Mouse (Mus musculus): ENCODE results near the gene Ppp4r2. TPM values are rescaled to one million over a fixed set of nuclear protein-coding genes. Genes with fewer than 3 reads are reported as not detected.

Gene Ppp4r2
- polyA plus RNA-seq, 1 experiment from 2014 or later, result 5.6 TPM

GRCm38 (mm10) chr6:100799290-100799689, 34.1 kb upstream of the Ppp4r2 start:
- Histone ChIP-seq H3K27ac (ENCODE audit: low read depth) (no peak overlapping the region), H3K4me2 (ENCODE audit: low read depth, low read length) (no peak overlapping the region), H3K27me3 (ENCODE audit: insufficient read depth, low read length) (no peaks in the 10 kb centered on the region), H3K36me3 (replicated peaks; ENCODE audit: insufficient read depth, low read length) (no peaks in the 10 kb centered on the region), H3K9ac (replicated peaks) (no peak overlapping the region), H3K9me3 (ENCODE audit: low read length) (no peaks in the 10 kb centered on the region), H3K4me3 (ENCODE audit: low read depth, low read length) (no peak overlapping the region), H3K4me1 (ENCODE audit: insufficient read depth) (no peaks in the 10 kb centered on the region)
- WGBS (ENCODE audit: insufficient replicate concordance), result 84% methylated on average over 6 of the region's 6 CpGs
- TF ChIP-seq EP300 (IDR thresholded peaks at IDR 0.05; ENCODE audit: low read depth) (no peak), CTCF (IDR thresholded peaks at IDR 0.05; ENCODE audit: low read depth) (no peak)
- DNase-seq (no peak), ATAC-seq (no peak)

DNA sequence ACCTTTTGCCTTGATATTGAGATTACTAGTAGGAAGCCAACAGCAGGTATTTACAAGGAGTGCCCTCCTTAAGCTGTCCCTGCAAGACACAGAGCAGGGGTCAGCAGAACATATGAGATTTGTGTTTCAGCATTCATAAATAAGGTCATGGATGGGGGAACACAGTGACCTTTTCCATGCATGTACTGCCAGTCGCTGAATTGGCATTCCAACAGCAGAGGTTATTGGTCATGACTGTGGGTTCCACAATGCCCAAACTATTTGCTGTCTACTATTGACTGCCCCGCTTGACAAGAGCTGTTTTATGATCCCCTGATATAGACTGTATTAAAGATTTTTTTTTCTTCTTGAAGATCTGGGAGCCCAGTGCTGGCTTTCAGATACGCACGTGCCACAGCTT, 33.7 kb upstream of the Ppp4r2 start:
- no peaks in the 10 kb centered on the region for H3K4me1 ChIP-seq (ENCODE audit: insufficient read depth)
- no peak for ATAC-seq

DNA sequence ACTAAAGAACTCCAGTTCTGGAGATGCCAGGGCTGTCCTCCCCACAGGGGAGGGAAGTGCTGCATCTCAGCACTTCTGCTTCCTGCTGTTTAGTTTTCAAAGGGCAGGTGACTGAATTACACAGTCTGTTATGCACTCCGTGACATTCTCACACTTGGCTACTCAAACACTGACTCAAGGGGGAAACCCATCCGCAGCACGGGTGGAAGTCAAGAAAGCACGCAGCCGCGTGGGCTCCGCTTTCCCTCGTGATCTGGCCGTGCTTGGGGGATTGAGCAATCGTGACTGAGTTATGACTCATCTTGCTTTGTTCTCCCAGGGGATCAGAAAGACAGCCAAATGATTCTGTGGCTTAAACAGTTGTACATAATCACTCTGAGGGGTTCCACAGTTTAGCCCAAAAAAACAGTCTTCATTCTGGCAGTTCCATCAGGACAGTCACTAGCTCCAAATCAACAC, 32.9 kb upstream of the Ppp4r2 start:
- ATAC-seq (no peak), DNase-seq (peak; percentile 17)
- Histone ChIP-seq H3K4me2 (ENCODE audit: low read depth, low read length) (no peak overlapping the region), H3K4me3 (ENCODE audit: low read depth, low read length) (no peak overlapping the region), H3K4me1 (ENCODE audit: insufficient read depth) (no peaks in the 10 kb centered on the region), H3K27ac (ENCODE audit: low read depth) (no peak overlapping the region), H3K36me3 (replicated peaks; ENCODE audit: insufficient read depth, low read length) (no peaks in the 10 kb centered on the region), H3K9me3 (ENCODE audit: low read length) (no peaks in the 10 kb centered on the region), H3K9ac (replicated peaks) (no peak overlapping the region), H3K27me3 (ENCODE audit: insufficient read depth, low read length) (no peaks in the 10 kb centered on the region)
- 31% methylated on average over 10 of the region's 10 CpGs for WGBS (ENCODE audit: insufficient replicate concordance)
- TF ChIP-seq CTCF (IDR thresholded peaks at IDR 0.05; ENCODE audit: low read depth), result no peak
- TF ChIP-seq EP300 (IDR thresholded peaks at IDR 0.05; ENCODE audit: low read depth), result no peak

More for the DNA sequence above, 33.7 kb upstream of the Ppp4r2 start:
- Histone ChIP-seq H3K36me3 (replicated peaks; ENCODE audit: insufficient read depth, low read length) (no peaks in the 10 kb centered on the region), H3K9me3 (ENCODE audit: low read length) (no peaks in the 10 kb centered on the region), H3K9ac (replicated peaks) (no peak overlapping the region), H3K27me3 (ENCODE audit: insufficient read depth, low read length) (no peaks in the 10 kb centered on the region), H3K27ac (ENCODE audit: low read depth) (no peak overlapping the region), H3K4me2 (ENCODE audit: low read depth, low read length) (no peak overlapping the region), H3K4me3 (ENCODE audit: low read depth, low read length) (no peak overlapping the region)
- DNase-seq, result no peak
- TF ChIP-seq CTCF (IDR thresholded peaks at IDR 0.05; ENCODE audit: low read depth) (no peak), EP300 (IDR thresholded peaks at IDR 0.05; ENCODE audit: low read depth) (no peak)
- WGBS (ENCODE audit: insufficient replicate concordance), result 84% methylated on average over 4 of the region's 4 CpGs

GRCm38 (mm10) chr6:100802381-100803083, 30.9 kb upstream of the Ppp4r2 start:
- TF ChIP-seq CTCF (IDR thresholded peaks at IDR 0.05; ENCODE audit: low read depth) (no peak), EP300 (IDR thresholded peaks at IDR 0.05; ENCODE audit: low read depth) (no peak)
- Histone ChIP-seq H3K4me3 (ENCODE audit: low read depth, low read length) (no peak overlapping the region), H3K27ac (ENCODE audit: low read depth) (no peak overlapping the region), H3K9me3 (ENCODE audit: low read length) (no peaks in the 10 kb centered on the region), H3K4me2 (ENCODE audit: low read depth, low read length) (no peak overlapping the region), H3K27me3 (ENCODE audit: insufficient read depth, low read length) (no peaks in the 10 kb centered on the region), H3K36me3 (replicated peaks; ENCODE audit: insufficient read depth, low read length) (no peaks in the 10 kb centered on the region), H3K9ac (replicated peaks) (no peak overlapping the region), H3K4me1 (ENCODE audit: insufficient read depth) (no peaks in the 10 kb centered on the region)
- ATAC-seq (no peak), DNase-seq (no peak)
- WGBS (ENCODE audit: insufficient replicate concordance), result 50% methylated on average over 13 of the region's 13 CpGs

GRCm38 (mm10) chr6:100803250-100803649, 30.2 kb upstream of the Ppp4r2 start:
- TF ChIP-seq CTCF (IDR thresholded peaks at IDR 0.05; ENCODE audit: low read depth) (no peak), EP300 (IDR thresholded peaks at IDR 0.05; ENCODE audit: low read depth) (no peak)
- WGBS (ENCODE audit: insufficient replicate concordance), result 72% methylated on average over 3 of the region's 3 CpGs
- H3K27ac ChIP-seq (ENCODE audit: low read depth), result no peak overlapping the region
- no peaks in the 10 kb centered on the region for H3K27me3 ChIP-seq (ENCODE audit: insufficient read depth, low read length)
- no peak overlapping the region for H3K9ac ChIP-seq (replicated peaks)
- H3K4me1 ChIP-seq (ENCODE audit: insufficient read depth), result no peaks in the 10 kb centered on the region
- H3K4me2 ChIP-seq (ENCODE audit: low read depth, low read length), result no peak overlapping the region
- no peaks in the 10 kb centered on the region for H3K9me3 ChIP-seq (ENCODE audit: low read length)
- no peaks in the 10 kb centered on the region for H3K36me3 ChIP-seq (replicated peaks; ENCODE audit: insufficient read depth, low read length)
- DNase-seq (no peak), ATAC-seq (no peak)
- no peak overlapping the region for H3K4me3 ChIP-seq (ENCODE audit: low read depth, low read length)

GRCm38 (mm10) chr6:100807187-100807586, 26.2 kb upstream of the Ppp4r2 start:
- TF ChIP-seq CTCF (IDR thresholded peaks at IDR 0.05; ENCODE audit: low read depth) (no peak), EP300 (IDR thresholded peaks at IDR 0.05; ENCODE audit: low read depth) (no peak)
- H3K4me2 ChIP-seq (ENCODE audit: low read depth, low read length), result no peak overlapping the region

More at GRCm38 (mm10) chr6:100807187-100807586, 26.2 kb upstream of the Ppp4r2 start:
- Histone ChIP-seq H3K4me3 (ENCODE audit: low read depth, low read length) (no peak overlapping the region), H3K27ac (ENCODE audit: low read depth) (no peak overlapping the region), H3K27me3 (ENCODE audit: insufficient read depth, low read length) (no peaks in the 10 kb centered on the region), H3K9me3 (ENCODE audit: low read length) (no peaks in the 10 kb centered on the region), H3K9ac (replicated peaks) (no peak overlapping the region), H3K4me1 (ENCODE audit: insufficient read depth) (no peaks in the 10 kb centered on the region), H3K36me3 (replicated peaks; ENCODE audit: insufficient read depth, low read length) (no peaks in the 10 kb centered on the region)
- no peak for ATAC-seq
- WGBS (ENCODE audit: insufficient replicate concordance), result 81% methylated on average over 9 of the region's 9 CpGs
- no peak for DNase-seq

Measured in liver, postnatal 0 days (tissue).